10 mouse cellular contexts compared by ENCODE assay signal in the genomic region with DNA sequence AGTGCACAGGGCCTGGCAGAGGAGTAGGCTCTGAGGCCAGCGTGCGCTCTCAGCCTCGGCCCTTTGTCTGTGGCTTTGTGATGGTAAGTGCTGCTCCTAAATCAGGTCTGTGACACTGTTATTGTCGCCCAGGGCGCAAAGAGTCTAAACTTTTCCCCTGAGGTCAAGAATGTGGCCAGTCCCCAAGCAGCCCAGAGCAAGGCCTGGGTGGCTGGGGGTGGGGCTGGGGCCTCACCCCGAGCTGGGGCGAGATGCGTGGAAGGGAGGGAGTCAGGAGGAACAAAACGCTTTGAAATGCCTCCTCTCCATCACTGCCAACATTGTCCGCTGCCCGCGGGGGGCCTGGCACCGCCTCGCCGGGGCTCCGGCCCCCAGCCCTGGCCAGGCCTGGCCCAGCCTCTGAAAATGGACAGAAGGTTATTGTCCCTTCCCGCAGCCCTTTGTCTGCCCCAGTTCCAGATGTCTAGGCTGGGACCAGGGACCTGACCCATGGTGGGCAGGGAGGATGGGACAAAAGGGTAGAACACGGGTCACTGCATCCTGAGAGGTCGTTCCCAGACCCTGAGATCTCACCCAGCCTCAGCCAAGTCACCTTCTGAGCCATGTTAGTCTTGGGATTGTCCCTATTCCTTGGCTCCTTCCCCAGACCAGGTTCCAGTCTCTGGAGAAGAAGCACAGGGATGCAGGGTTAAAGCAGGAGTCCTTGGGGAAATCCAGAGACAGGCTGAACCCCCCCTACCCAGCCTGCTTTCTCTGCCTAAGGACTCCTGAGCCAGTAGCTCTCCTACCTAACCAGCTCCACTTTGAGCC. TPM values are rescaled to one million over a fixed set of nuclear protein-coding genes. Genes with fewer than 3 reads are reported as not detected.
DNase-seq lines count a peak whose midpoint lies in the region; ATAC-seq lines count a peak whose summit lies in the region.
"Had no signal": no experiment of that assay in that cellular context is flagged by ENCODE, and none has a peak within 500 bp of the region (broad histone marks: within the 10 kb centered on the region; RNA-seq: fewer than 3 reads in every experiment).

No protein-coding gene starts in this region.

- no peak for DNase-seq in kidney, adult 11 months
- DNase-seq in brain, adult 2 months (ENCODE audit: low read depth, low spot score) = peak; percentile 92
- peak; percentile 83 for DNase-seq in neural tube, embryonic 10.5 days (ENCODE audit: extremely low spot score, low spot score)
- DNase-seq in urinary bladder, postnatal 36 days (ENCODE audit: low spot score in 2 of 2) = no peak
- no peak for DNase-seq in spleen, postnatal 36 days (ENCODE audit: low spot score in 2 of 2)
- DNase-seq: heart, postnatal 10 days had no signal

- peaks cover 4% of the 10 kb centered on the region; the same call in 1 of the 2 replicates for H3K27me3 ChIP-seq in kidney, embryonic 16.5 days (ENCODE audit: insufficient read depth, low read length)
- no peaks in the 10 kb centered on the region for H3K27me3 ChIP-seq in hindbrain, embryonic 12.5 days

- no peak for ATAC-seq in kidney, embryonic 16.5 days (ENCODE audit: low FRiP score, low TSS enrichment)
- peak; percentile 14; the same call in 1 of the 2 replicates for ATAC-seq in hindbrain, embryonic 12.5 days (ENCODE audit: low FRiP score)
- ATAC-seq in granulocyte monocyte progenitor cell, adult 5-6 weeks (replicated peaks; ENCODE audit: poor library complexity, severe bottlenecking) = no peak

- H3K4me2 ChIP-seq in kidney, embryonic 16.5 days (replicated peaks; ENCODE audit: low read depth, low read length) = no peak overlapping the region
- 0 out of 2 replicates have a peak overlapping the region, but pooled peaks have one; percentile 7 for H3K4me2 ChIP-seq in hindbrain, embryonic 12.5 days (replicated peaks)
- H3K4me2 ChIP-seq: liver, embryonic 15.5 days had no signal

- no peaks in the 10 kb centered on the region for H3K36me3 ChIP-seq in kidney, embryonic 16.5 days (ENCODE audit: insufficient read depth, low read length)
- H3K36me3 ChIP-seq in hindbrain, embryonic 12.5 days = no peaks in the 10 kb centered on the region
- H3K36me3 ChIP-seq: liver, embryonic 15.5 days had no signal

- H3K4me3 ChIP-seq in kidney, embryonic 16.5 days (ENCODE audit: low read length) = no peak overlapping the region
- H3K4me3 ChIP-seq in hindbrain, embryonic 12.5 days = no peak overlapping the region
- H3K4me3 ChIP-seq: liver, embryonic 15.5 days had no signal

- no peaks in the 10 kb centered on the region for H3K9me3 ChIP-seq in kidney, embryonic 16.5 days (ENCODE audit: low read length)
- no peaks in the 10 kb centered on the region for H3K9me3 ChIP-seq in hindbrain, embryonic 12.5 days (replicated peaks)
- H3K9me3 ChIP-seq: liver, embryonic 15.5 days had no signal

- no peak overlapping the region for H3K27ac ChIP-seq in kidney, embryonic 16.5 days (ENCODE audit: low read length)
- H3K27ac ChIP-seq in hindbrain, embryonic 12.5 days = peak overlapping the region; percentile 88
- H3K27ac ChIP-seq: liver, embryonic 15.5 days had no signal

- H3K4me1 ChIP-seq in kidney, embryonic 16.5 days (ENCODE audit: insufficient read depth, low read length) = peaks cover 4% of the 10 kb centered on the region; the same call in 1 of the 2 replicates
- H3K4me1 ChIP-seq in hindbrain, embryonic 12.5 days = peaks cover 64% of the 10 kb centered on the region

- WGBS in kidney, embryonic 16.5 days = 11% methylated on average over 19 of the region's 19 CpGs
- 11% methylated on average over 19 of the region's 19 CpGs for WGBS in hindbrain, embryonic 12.5 days

- H3K9ac ChIP-seq in kidney, embryonic 16.5 days (replicated peaks; ENCODE audit: low read length) = 0 out of 2 replicates have a peak overlapping the region, but pooled peaks have one; percentile 36
- peak overlapping the region; percentile 32; the same call in 1 of the 2 replicates for H3K9ac ChIP-seq in hindbrain, embryonic 12.5 days
- H3K9ac ChIP-seq: liver, embryonic 15.5 days had no signal

RNA-seq across cellular contexts. Expression of gene Cercam, which starts 12.3 kb away (rescaled TPM):
- 20.1 and 20.8 TPM in 2 replicates for polyA plus RNA-seq in kidney, embryonic 16.5 days (2015; fragmentation: Nextera tagmentation; extraction: Ambion mirVana)
- polyA plus RNA-seq in hindbrain, embryonic 12.5 days (2016; fragmentation: Nextera tagmentation; extraction: Ambion mirVana) = 28.5 and 30.2 TPM in 2 replicates
- total RNA-seq in granulocyte monocyte progenitor cell, adult 5-6 weeks (2014; fragmentation: Nextera tagmentation) = 15.2 and 20.0 TPM in 2 replicates
- total RNA-seq in granulocyte monocyte progenitor cell, adult 5-6 weeks (2017) = 4.5 and 6.7 TPM in 2 replicates

RNA-seq across cellular contexts. Expression of gene Odf2, which starts 32.4 kb away (rescaled TPM):
- polyA plus RNA-seq in kidney, embryonic 16.5 days (2015; fragmentation: Nextera tagmentation; extraction: Ambion mirVana) = 57.7 and 76.5 TPM in 2 replicates
- 87.9 and 97.0 TPM in 2 replicates for polyA plus RNA-seq in hindbrain, embryonic 12.5 days (2016; fragmentation: Nextera tagmentation; extraction: Ambion mirVana)
- total RNA-seq in granulocyte monocyte progenitor cell, adult 5-6 weeks (2014; fragmentation: Nextera tagmentation) = 56.8 and 92.7 TPM in 2 replicates
- 96.9 and 104 TPM in 2 replicates for total RNA-seq in granulocyte monocyte progenitor cell, adult 5-6 weeks (2017)

RNA-seq across cellular contexts. Expression of gene Urm1, which starts 36.8 kb away (rescaled TPM):
- polyA plus RNA-seq in kidney, embryonic 16.5 days (2015; fragmentation: Nextera tagmentation; extraction: Ambion mirVana) = 27.5 and 31.1 TPM in 2 replicates
- 16.4 and 19.5 TPM in 2 replicates for polyA plus RNA-seq in hindbrain, embryonic 12.5 days (2016; fragmentation: Nextera tagmentation; extraction: Ambion mirVana)
- 17.0 and 24.9 TPM in 2 replicates for total RNA-seq in granulocyte monocyte progenitor cell, adult 5-6 weeks (2014; fragmentation: Nextera tagmentation)
- 17.8 and 21.1 TPM in 2 replicates for total RNA-seq in granulocyte monocyte progenitor cell, adult 5-6 weeks (2017)

RNA-seq across cellular contexts. Expression of gene Slc27a4, which starts 54.2 kb away (rescaled TPM):
- 16.5 and 17.7 TPM in 2 replicates for polyA plus RNA-seq in kidney, embryonic 16.5 days (2015; fragmentation: Nextera tagmentation; extraction: Ambion mirVana)
- 28.3 and 29.3 TPM in 2 replicates for polyA plus RNA-seq in hindbrain, embryonic 12.5 days (2016; fragmentation: Nextera tagmentation; extraction: Ambion mirVana)
- 5.1 and 6.8 TPM in 2 replicates for total RNA-seq in granulocyte monocyte progenitor cell, adult 5-6 weeks (2014; fragmentation: Nextera tagmentation)
- 6.3 and 6.6 TPM in 2 replicates for total RNA-seq in granulocyte monocyte progenitor cell, adult 5-6 weeks (2017)

Comparison
In these comparisons a context has a peak if more than half of its experiments do, and no peak if none do; other contexts are left out.
1. DNase-seq: peak in brain, adult 2 months (single experiment) and neural tube, embryonic 10.5 days (single experiment); none in kidney, adult 11 months (single experiment), urinary bladder, postnatal 36 days (0 of 2) and spleen, postnatal 36 days (0 of 2).